Mouse (Mus musculus) bone marrow, adult 2 months (tissue): ENCODE measurements around the gene Ccdc154. TPM values are rescaled to one million over a fixed set of nuclear protein-coding genes. Genes with fewer than 3 reads are reported as not detected.

Experiments used
- H3K27ac ChIP-seq: fragments of 200-500 bp; 2 replicates; pipeline ENCODE4 v1.5.1; 2012; ENCODE audit warnings: low read depth, mild to moderate bottlenecking, control low read depth, inconsistent platforms, low read length; ENCODE audit not compliant: control insufficient read depth, poor library complexity, insufficient read depth
- H3K4me1 ChIP-seq: fragments of 200-500 bp; 2 replicates; pipeline ENCODE4 v1.6.1; 2011; ENCODE audit warnings: low read length; ENCODE audit not compliant: control insufficient read depth, insufficient read depth
- H3K4me3 ChIP-seq: fragments of 200-500 bp; replicated peaks from 2 replicates; pipeline ENCODE3; 2011; ENCODE audit warnings: mild to moderate bottlenecking, low read depth, low read length, control low read depth; ENCODE audit not compliant: control insufficient read depth
- CTCF ChIP-seq: fragments of 200-500 bp; IDR thresholded peaks from 2 replicates; pipeline ENCODE4 v1.5.1; 2011; ENCODE audit warnings: low read length, control low read depth; ENCODE audit not compliant: control insufficient read depth, insufficient read depth
- POLR2A ChIP-seq: fragments of 200-500 bp; IDR thresholded peaks from 2 replicates; pipeline ENCODE4 v1.6.1; 2011; ENCODE audit warnings: low read depth, mild to moderate bottlenecking, control low read depth, low read length, borderline replicate concordance; ENCODE audit not compliant: control insufficient read depth
- WGBS: fragments of 180-500 bp; shearing (Covaris S2); methylation state at CpG from one replicate; pipeline ENCODE4 v1.1.7; 2018; 5-methylcytosine and 5-hydroxymethylcytosine counted together
- polyA plus RNA-seq: library from polyadenylated mRNA; stranded (reverse); fragments of >200 nt; gene quantifications from 2 replicates; pipeline ENCODE4 v1.2.4, GENCODE M21; 2011; ENCODE audit warnings: low replicate concordance; ENCODE audit not compliant: missing spikeins, insufficient read depth, insufficient read length

The Ccdc154 gene
- polyA plus RNA-seq, 1 experiment: not detected

DNA sequence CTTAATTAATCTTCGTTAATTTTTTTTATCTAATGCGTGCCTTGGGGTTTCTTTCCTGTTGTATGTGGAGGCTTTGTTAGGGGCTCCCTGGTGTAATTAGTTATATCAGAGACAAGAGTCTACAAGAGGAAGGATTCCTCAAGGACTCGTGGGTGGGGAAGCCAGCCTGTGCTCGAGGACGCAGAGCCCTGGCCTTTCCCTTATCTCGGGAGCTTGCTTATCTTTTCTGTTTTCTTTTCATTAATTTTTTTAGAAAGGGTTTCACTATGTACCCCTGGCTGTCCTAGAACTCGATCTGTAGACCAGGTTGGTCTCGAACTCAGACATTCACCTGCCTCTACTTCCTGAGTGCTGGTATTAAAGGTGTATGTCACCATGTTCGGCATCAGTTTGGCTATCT lies 34.6 kb upstream of the Ccdc154 start:
- Histone ChIP-seq H3K4me3 (no peak overlapping the region), H3K4me1 (peaks cover 1% of the 10 kb centered on the region), H3K27ac (peak overlapping the region; percentile 85)
- TF ChIP-seq POLR2A (no peak), CTCF (no peak)
- 51% methylated on average over 9 of the region's 9 CpGs for WGBS

DNA sequence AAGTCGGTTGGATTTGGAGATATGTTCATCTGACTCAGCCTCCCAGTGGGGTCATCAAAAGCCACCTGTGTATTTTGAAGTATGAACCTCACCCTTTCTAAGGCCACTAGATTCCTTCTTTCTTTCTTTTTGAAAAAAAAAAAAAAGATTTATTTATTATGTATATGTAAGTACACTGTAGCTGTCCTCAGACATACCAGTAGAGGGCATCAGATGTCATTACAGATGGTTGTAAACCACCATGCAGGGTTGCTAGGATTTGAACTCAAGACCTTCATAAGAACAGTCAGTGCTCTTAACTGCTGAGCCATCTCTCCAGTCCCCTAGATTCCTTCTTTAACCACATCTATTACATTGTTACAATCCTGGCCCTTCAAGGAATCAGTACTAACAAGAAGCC lies 32.2 kb upstream of the Ccdc154 start:
- no peak for TF ChIP-seq POLR2A
- no peak for TF ChIP-seq CTCF
- 87% methylated on average over 1 of the region's 1 CpGs for WGBS
- Histone ChIP-seq H3K4me3 (no peak overlapping the region), H3K4me1 (peaks cover 4% of the 10 kb centered on the region; the same call in 1 of the 2 replicates), H3K27ac (no peak overlapping the region)

DNA sequence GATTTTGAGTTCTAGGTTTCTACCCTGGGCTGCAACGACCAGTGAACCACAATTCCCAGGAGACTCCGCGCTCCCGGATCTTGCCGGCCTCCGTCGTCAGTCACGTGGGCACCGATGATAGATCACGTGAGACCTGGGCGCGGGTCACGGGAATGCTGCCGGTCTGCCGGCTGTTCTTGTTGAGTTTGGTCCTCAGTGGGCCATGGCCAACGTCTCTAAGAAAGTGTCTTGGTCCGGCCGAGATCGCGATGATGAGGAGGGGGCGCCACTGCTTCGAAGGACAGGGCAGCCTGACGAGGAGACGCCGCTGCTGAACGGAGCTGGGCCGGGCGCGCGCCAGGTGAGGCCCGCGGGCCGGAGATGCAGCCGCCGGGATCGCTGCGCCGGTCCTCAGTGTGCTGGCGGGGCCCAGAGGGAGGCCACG lies 29.0 kb upstream of the Ccdc154 start, which contains the start of gene Clcn7:
Gene Clcn7 (plus strand): TSS at position 117 of the 424 bp plus-strand sequence.
- under 1% methylated on average over 40 of the region's 40 CpGs for WGBS

DNA sequence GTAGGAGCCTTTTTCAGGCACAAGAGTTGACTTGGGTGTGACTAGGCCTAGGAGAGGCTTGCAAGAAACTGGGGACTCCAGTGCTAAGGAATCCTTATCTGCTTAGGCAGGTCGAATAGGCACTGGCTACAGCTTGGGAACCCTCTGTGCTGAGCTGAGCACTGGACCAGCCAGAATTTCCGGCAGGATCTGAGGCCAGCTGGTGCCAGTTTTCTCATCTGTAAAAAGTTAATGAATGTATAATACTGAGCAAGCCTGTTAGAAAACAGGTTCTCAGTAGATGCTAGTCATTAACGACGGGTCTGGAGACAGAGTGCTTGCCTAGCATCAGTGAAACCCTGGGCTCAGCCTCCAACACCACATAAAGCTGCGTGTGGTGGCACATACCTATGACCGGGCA lies 26.6 kb upstream of the Ccdc154 start:
- TF ChIP-seq CTCF: no peak
- TF ChIP-seq POLR2A: no peak
- 90% methylated on average over 6 of the region's 6 CpGs for WGBS
- no peak overlapping the region for H3K4me3 ChIP-seq
- peaks cover 4% of the 10 kb centered on the region; the same call in 1 of the 2 replicates for H3K4me1 ChIP-seq
- H3K27ac ChIP-seq: no peak overlapping the region

More for the DNA sequence above, 29.0 kb upstream of the Ccdc154 start, which contains the start of gene Clcn7:
- Histone ChIP-seq H3K4me3 (peak within 1 kb of the TSS; percentile 95), H3K27ac (peak within 1 kb of the TSS; percentile 43), H3K4me1 (peaks cover 4% of the 10 kb centered on the region; the same call in 1 of the 2 replicates)
- TF ChIP-seq CTCF (no peak), POLR2A (peak; percentile 79; the same call in 1 of the 2 replicates)

DNA sequence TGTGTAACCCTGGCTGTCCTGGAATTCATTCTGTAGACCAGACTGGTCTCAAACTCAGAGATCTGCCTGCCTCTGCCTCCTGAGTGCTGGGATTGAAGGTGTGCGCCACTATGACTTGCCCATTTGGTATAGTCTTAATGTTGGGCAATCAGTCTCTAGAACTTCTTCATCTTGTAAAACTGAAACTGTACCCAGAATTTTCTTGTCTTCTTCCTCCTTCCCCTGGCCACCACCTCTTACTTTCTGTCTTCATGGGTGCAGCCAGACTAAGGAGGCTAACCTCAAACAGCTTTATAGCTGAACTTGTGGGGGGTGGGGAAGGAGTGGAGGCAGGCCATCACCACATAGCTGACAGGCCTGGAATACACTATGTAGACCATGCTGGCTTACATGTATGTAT lies 23.5 kb upstream of the Ccdc154 start:
- H3K4me1 ChIP-seq: peaks cover 3% of the 10 kb centered on the region; the same call in 1 of the 2 replicates
- no peak overlapping the region for H3K4me3 ChIP-seq
- no peak overlapping the region for H3K27ac ChIP-seq
- TF ChIP-seq POLR2A: no peak
- no peak for TF ChIP-seq CTCF
- WGBS: 54% methylated on average over 1 of the region's 1 CpGs

DNA sequence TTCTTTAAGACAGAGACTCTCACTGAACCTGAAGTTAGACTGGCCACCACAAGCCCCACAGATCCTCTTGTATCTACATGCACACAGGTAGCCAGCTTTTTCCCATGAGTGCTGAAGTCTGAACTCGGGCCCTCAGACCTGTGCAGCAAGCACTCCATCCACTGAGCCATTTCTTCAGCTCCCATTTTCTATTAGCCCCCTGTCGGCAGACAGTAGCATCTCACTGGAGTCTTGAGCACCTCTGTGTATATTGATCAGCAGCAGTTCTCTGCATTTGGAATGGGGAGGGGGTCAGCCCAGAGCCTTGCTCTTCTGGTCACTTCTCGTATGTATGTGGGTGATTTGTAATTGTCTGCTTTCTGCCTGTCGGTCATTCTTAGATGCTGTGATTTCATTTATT lies 22.3 kb upstream of the Ccdc154 start:
- no peaks in the 10 kb centered on the region; the same call in 1 of the 2 replicates for H3K4me1 ChIP-seq

DNA sequence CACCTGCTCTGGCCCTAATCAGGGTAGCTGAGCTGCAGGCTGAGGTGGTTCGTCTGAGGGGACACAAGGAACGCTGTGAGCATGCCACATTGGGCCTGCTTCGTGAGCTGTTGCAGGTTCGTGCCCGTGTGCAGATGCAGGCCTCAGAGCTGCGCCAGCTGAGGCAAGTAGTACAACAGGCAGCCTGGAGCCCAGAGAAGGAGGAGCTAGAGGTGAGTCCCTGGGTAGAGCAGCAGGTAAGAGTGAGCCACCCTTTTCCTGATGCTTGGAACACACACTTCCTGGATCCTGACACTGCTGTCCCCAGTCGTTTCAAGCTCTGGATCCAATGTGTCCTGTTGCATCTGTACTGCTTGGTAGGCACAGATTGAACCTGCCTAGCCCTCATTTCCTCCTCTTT lies 1.1 kb downstream of the Ccdc154 start:
- no peaks in the 10 kb centered on the region for H3K4me1 ChIP-seq
- TF ChIP-seq POLR2A (no peak), CTCF (no peak)
- no peak overlapping the region for H3K4me3 ChIP-seq
- 72% methylated on average over 7 of the region's 7 CpGs for WGBS
- no peak overlapping the region for H3K27ac ChIP-seq

More for the DNA sequence above, 22.3 kb upstream of the Ccdc154 start:
- no peak overlapping the region for H3K27ac ChIP-seq
- WGBS: 65% methylated on average over 4 of the region's 4 CpGs
- H3K4me3 ChIP-seq: no peak overlapping the region
- no peak for TF ChIP-seq POLR2A
- no peak for TF ChIP-seq CTCF

DNA sequence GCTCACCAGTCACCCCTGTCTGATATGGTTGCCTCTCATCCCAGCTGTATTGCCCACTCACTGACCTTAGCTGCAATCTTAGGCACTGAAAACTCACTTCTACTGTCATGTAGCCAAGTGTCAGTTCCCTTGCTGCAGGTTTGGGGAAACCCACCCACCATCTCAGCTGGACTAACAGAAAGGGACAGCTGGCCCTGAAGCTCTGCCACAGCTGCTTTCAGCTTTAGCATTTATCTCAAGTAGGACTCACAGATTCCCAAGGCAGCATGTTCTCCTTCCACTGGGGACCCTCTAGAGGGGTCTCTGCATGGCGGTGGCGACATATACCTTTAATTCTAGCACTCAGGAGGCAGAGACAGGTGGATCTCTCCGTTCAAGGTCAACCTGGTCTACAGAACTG lies 2.5 kb downstream of the Ccdc154 start:
- Histone ChIP-seq H3K27ac (no peak overlapping the region), H3K4me1 (no peaks in the 10 kb centered on the region), H3K4me3 (no peak overlapping the region)
- WGBS: 70% methylated on average over 3 of the region's 3 CpGs
- TF ChIP-seq CTCF (no peak), POLR2A (no peak)
